Mouse (Mus musculus) mouse embryonic stem cell (cell line): ENCODE data around the gene Shld1.

ENCODE experiments used
- in situ Hi-C, 2 experiments: fragments of 300-500 bp; cut with MboI; formaldehyde crosslinking; loops; 1 replicate in 1 of 2; 3 replicates in 1 of 2; pipeline ENCODE4 v1.14.3; 2019 to 2020; ENCODE audit warnings: low sequenced_read_pairs in 2 of 2, low pct_unique_long_range_greater_than_20kb in 1 of 2, mixed read lengths in 1 of 2; ENCODE audit not compliant: unreplicated experiment in 1 of 2

The Shld1 gene

GRCm38 (mm10) chr2:132686756-132687737, at the start of gene Shld1:
Gene Shld1 (plus strand): TSS chr2:132686931.
- in situ Hi-C loops = no loop called here

- in situ Hi-C loops = no loop called here
These were observed 48.4 kb upstream of the Shld1 start for GRCm38 (mm10) chr2:132638306-132638705.

- in situ Hi-C loops = no loop called here
These were observed 47.4 kb upstream of the Shld1 start for GRCm38 (mm10) chr2:132639337-132639736.

- in situ Hi-C loops = no loop called here
These were observed 45.5 kb upstream of the Shld1 start for GRCm38 (mm10) chr2:132641196-132641595.

GRCm38 (mm10) chr2:132643161-132643560, 43.6 kb upstream of the Shld1 start:
- in situ Hi-C loops = no loop called here

GRCm38 (mm10) chr2:132646856-132647745, 39.6 kb upstream of the Shld1 start:
- in situ Hi-C loops = no loop called here

GRCm38 (mm10) chr2:132649352-132649870, 37.3 kb upstream of the Shld1 start:
- in situ Hi-C loops = no loop called here

GRCm38 (mm10) chr2:132650546-132650945, 36.2 kb upstream of the Shld1 start:
- in situ Hi-C loops = no loop called here

GRCm38 (mm10) chr2:132652476-132652875, 34.3 kb upstream of the Shld1 start:
- in situ Hi-C loops = no loop called here

- in situ Hi-C loops = no loop called here
These were observed 31.8 kb upstream of the Shld1 start for GRCm38 (mm10) chr2:132654834-132655495.

GRCm38 (mm10) chr2:132657186-132657585, 29.5 kb upstream of the Shld1 start:
- in situ Hi-C loops = no loop called here

GRCm38 (mm10) chr2:132658412-132659120, 28.2 kb upstream of the Shld1 start:
- in situ Hi-C loops = no loop called here

GRCm38 (mm10) chr2:132669091-132669490, 17.6 kb upstream of the Shld1 start:
- in situ Hi-C loops = no loop called here

- in situ Hi-C loops = no loop called here
These were observed 16.4 kb upstream of the Shld1 start for GRCm38 (mm10) chr2:132670290-132670689.

GRCm38 (mm10) chr2:132672121-132672520, 14.6 kb upstream of the Shld1 start:
- in situ Hi-C loops = no loop called here

GRCm38 (mm10) chr2:132676111-132676510, 10.6 kb upstream of the Shld1 start:
- in situ Hi-C loops = no loop called here

- in situ Hi-C loops = no loop called here
These were observed 1.7 kb upstream of the Shld1 start for GRCm38 (mm10) chr2:132685001-132685400.

GRCm38 (mm10) chr2:132688611-132689021, 1.9 kb downstream of the Shld1 start:
- in situ Hi-C loops = no loop called here
